Mouse (Mus musculus): Measurements from ENCODE around the gene Rab19. TPM values are rescaled to one million over a fixed set of nuclear protein-coding genes. Genes with fewer than 3 reads are reported as not detected.
"Not testable (repeated sequence)": the region's sequence is repeated elsewhere in the genome, so short reads cannot be mapped to it uniquely, and the experiment has no call there.

Gene Rab19
- total RNA-seq, 2 experiments from 2014 or later: not detected

GRCm38 (mm10) chr6:39429007-39429788 lies 48.2 kb downstream of the Rab19 start:
- DNase-seq (ENCODE audit: low spot score in 2 of 2): no peak

GRCm38 (mm10) chr6:39430722-39431121 lies 49.7 kb downstream of the Rab19 start:
- DNase-seq (ENCODE audit: low spot score in 2 of 2): no peak

GRCm38 (mm10) chr6:39433174-39433573 lies 52.2 kb downstream of the Rab19 start:
- no peak for DNase-seq (ENCODE audit: low spot score in 2 of 2)

- DNase-seq (ENCODE audit: low spot score in 2 of 2): no peak
Measured at GRCm38 (mm10) chr6:39433701-39434100, 52.7 kb downstream of the Rab19 start.

GRCm38 (mm10) chr6:39434111-39434885 lies 53.3 kb downstream of the Rab19 start:
- no peak for DNase-seq (ENCODE audit: low spot score in 2 of 2)

GRCm38 (mm10) chr6:39434886-39435492 lies 54.0 kb downstream of the Rab19 start:
- DNase-seq (ENCODE audit: low spot score in 2 of 2): no peak

GRCm38 (mm10) chr6:39435875-39436274 lies 54.9 kb downstream of the Rab19 start:
- DNase-seq (ENCODE audit: low spot score in 2 of 2): no peak

GRCm38 (mm10) chr6:39437519-39437918 lies 56.5 kb downstream of the Rab19 start:
- DNase-seq (ENCODE audit: low spot score in 2 of 2): not testable (repeated sequence)

Other genes with a start within 250 kb of the Rab19 start
- gene Kdm7a, start 174.4 kb upstream of the Rab19 start, total RNA-seq (2021): 10 to 100 TPM; 40.2 to 47.6 TPM
- 10 to 100 TPM; 65.9 to 71.6 TPM for gene Slc37a3, start 3.5 kb upstream of the Rab19 start, total RNA-seq (2021)
- gene Mkrn1, start 39.3 kb downstream of the Rab19 start, total RNA-seq (2021): 100 to 1,000 TPM; 130 to 131 TPM
- gene Dennd2a, start 176.7 kb downstream of the Rab19 start, total RNA-seq (2021): 10 to 100 TPM; 25.6 to 26.8 TPM
- gene Adck2, start 192.7 kb downstream of the Rab19 start, total RNA-seq (2021): 10 to 100 TPM; 30.7 to 35.1 TPM
- gene Gm42420, start 204.6 kb downstream of the Rab19 start, total RNA-seq (2021): 1 to 10 TPM in 1 of 2 experiments, not detected in 1; 1.1 TPM
- gene Ndufb2, start 211.4 kb downstream of the Rab19 start, total RNA-seq (2021): 100 to 1,000 TPM; 173 to 197 TPM

Measured in left cerebral cortex, adult 18-20 months (tissue).